Mouse (Mus musculus) cerebellum, adult 2 months (tissue): ENCODE measurements around the gene Coro2a. TPM values are rescaled to one million over a fixed set of nuclear protein-coding genes. Genes with fewer than 3 reads are reported as not detected.

ENCODE experiments used
- DNase-seq, 2 experiments: peaks; one replicate each; pipeline ENCODE4 v3.0.0; 2021
- H3K27ac ChIP-seq: fragments of 200-500 bp; 2 replicates; pipeline ENCODE4 v1.5.1; 2012; ENCODE audit warnings: low read length, control low read depth, inconsistent platforms; ENCODE audit not compliant: insufficient read depth
- H3K27me3 ChIP-seq: fragments of 200-500 bp; 2 replicates; pipeline ENCODE4 v1.6.1; 2012; ENCODE audit warnings: inconsistent platforms, mild to moderate bottlenecking, low read length, moderate library complexity; ENCODE audit not compliant: control insufficient read depth, insufficient read depth
- H3K4me1 ChIP-seq: fragments of 200-500 bp; 2 replicates; pipeline ENCODE4 v1.6.1; 2011; ENCODE audit warnings: low read length; ENCODE audit not compliant: control insufficient read depth, insufficient read depth
- H3K4me3 ChIP-seq: fragments of 200-500 bp; replicated peaks from 2 replicates; pipeline ENCODE3; 2011; ENCODE audit warnings: mild to moderate bottlenecking, low read depth, low read length, control low read depth; ENCODE audit not compliant: insufficient read depth
- CTCF ChIP-seq: fragments of 200-500 bp; IDR thresholded peaks from 2 replicates; pipeline ENCODE4 v1.5.1; 2011; ENCODE audit warnings: low read depth, mild to moderate bottlenecking, control low read depth, low read length, moderate library complexity, borderline replicate concordance; ENCODE audit not compliant: insufficient read depth
- POLR2A ChIP-seq: fragments of 200-500 bp; IDR thresholded peaks from 2 replicates; pipeline ENCODE4 v1.6.1; 2011; ENCODE audit warnings: low read length, control low read depth, borderline replicate concordance; ENCODE audit not compliant: insufficient read depth
- WGBS: fragments of 180-500 bp; shearing (Covaris S2); methylation state at CpG from one replicate; pipeline ENCODE4 v1.1.7; 2018; 5-methylcytosine and 5-hydroxymethylcytosine counted together
- polyA plus RNA-seq: library from polyadenylated mRNA; depleted of rRNA; stranded (reverse); fragments of >200 nt; gene quantifications from 2 replicates; pipeline ENCODE4 v1.2.3, GENCODE M21; 2012

The Coro2a gene
- polyA plus RNA-seq, 1 experiment = 26.6 TPM

DNA sequence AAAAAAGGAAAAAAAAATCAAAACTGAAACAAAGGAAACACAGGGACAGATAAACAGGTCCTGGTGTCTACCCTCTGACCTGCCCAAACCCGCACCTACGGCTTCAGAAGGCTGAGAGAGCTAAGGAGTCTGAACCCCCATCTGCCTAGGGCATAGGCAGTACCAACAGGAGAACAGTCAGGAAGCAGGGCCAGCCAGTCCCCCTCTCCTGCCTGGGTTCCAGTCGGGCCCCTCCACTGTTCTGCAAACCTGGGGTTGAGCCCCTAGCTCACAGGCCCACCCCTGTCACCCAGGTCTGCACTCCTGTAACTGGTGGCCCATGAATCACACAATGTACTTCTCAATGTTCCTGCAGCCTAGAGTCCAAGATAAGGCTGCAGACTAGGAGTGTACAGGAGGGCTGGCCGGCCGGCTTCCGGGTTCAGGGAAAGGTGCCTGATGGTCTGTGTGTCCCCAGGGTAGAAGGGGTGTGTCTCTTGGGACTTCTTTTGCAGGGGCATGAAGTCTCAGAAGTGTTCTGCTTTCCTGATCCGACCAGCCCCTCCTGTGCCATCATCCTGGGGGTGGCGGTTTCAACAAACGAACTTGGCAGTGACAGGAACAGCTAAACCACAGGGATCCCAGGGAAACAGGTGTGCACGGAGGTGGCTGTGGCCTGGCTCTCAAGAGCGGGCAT lies 4.6 kb downstream of the Coro2a start:
- TF ChIP-seq CTCF (no peak), POLR2A (no peak)
- H3K27ac ChIP-seq = no peak overlapping the region
- no peak overlapping the region for H3K4me3 ChIP-seq
- no peaks in the 10 kb centered on the region for H3K27me3 ChIP-seq
- H3K4me1 ChIP-seq = peaks cover 32% of the 10 kb centered on the region
- WGBS = 37% methylated on average over 11 of the region's 11 CpGs
- DNase-seq = peak; percentile 41 to 56

DNA sequence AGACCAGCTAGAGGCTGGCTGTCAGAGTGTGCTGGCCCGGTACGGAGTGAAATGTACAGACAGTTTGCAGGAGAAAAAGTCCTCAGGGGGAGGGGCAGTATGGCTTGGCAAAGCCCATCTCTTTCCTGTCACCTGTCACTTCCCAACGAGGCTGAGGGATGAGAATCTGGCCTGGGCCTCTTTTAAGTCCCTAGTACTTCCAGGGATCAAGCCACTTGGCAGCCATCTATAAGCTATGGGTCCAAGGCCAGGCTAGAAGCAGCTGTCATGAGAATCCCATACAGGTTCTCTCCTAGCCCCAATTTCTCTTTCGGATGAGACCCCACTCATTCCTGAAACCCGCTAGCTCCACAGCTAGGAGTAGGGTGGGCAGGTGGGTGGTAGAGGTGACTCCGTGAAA lies 5.6 kb downstream of the Coro2a start:
- DNase-seq = peak; percentile 67 to 78
- WGBS = 38% methylated on average over 6 of the region's 6 CpGs
- Histone ChIP-seq H3K27ac (no peak overlapping the region), H3K4me3 (no peak overlapping the region), H3K27me3 (no peaks in the 10 kb centered on the region), H3K4me1 (peaks cover 32% of the 10 kb centered on the region)
- TF ChIP-seq CTCF = no peak

DNA sequence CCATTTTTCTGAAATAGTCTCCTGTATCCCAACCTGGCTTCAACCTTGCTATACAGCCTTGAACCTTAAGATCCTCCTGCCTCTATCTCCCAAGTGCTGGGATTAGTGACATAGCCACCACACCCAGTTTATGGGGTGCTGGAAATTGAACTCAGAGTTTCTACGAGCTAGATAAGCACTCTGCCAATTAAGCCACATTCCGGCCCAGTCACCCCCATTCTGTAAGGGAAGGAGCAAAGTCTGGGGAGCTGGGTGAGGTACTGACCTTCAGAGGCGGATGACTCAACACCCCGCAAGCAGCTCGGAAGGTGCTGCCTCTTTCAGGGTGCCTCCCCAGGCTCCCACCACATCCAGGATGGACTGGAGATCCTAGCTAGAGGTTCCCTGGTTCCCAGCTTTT lies 7.9 kb downstream of the Coro2a start:
- Histone ChIP-seq H3K4me1 (peaks cover 38% of the 10 kb centered on the region), H3K27ac (no peak overlapping the region), H3K4me3 (no peak overlapping the region), H3K27me3 (no peaks in the 10 kb centered on the region)
- TF ChIP-seq CTCF (no peak), POLR2A (no peak)
- WGBS = 96% methylated on average over 5 of the region's 5 CpGs
- no peak for DNase-seq

DNA sequence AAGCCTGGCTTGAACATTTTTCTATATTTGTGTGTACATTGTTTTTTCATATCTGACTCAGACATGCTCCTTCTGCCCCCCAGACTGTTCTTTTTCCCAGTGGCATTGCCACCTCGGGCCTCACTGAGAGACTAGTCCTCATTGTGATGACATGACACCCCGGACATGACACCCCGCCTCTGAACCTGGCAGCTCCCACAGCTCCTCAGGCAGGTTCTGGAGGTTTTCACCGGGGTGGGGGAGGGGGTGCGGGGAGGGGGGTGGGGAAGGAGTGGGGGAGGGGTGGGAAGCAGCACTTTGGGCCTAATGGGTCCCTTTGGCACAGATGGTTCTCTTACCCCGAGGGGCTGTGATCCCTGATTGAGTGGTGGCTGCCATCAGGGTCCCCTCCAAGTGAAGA lies 8.5 kb downstream of the Coro2a start:
- Histone ChIP-seq H3K27me3 (no peaks in the 10 kb centered on the region), H3K27ac (no peak overlapping the region), H3K4me1 (peaks cover 33% of the 10 kb centered on the region), H3K4me3 (no peak overlapping the region)
- WGBS = 61% methylated on average over 6 of the region's 6 CpGs
- TF ChIP-seq CTCF (no peak), POLR2A (no peak)
- no peak for DNase-seq

GRCm38 (mm10) chr4:46591833-46592520 lies 10.0 kb downstream of the Coro2a start:
- no peak overlapping the region for H3K4me3 ChIP-seq
- H3K27me3 ChIP-seq = no peaks in the 10 kb centered on the region
- 83% methylated on average over 9 of the region's 9 CpGs for WGBS
- peak in 1 of 2 experiments; percentile 31 for DNase-seq
- no peak overlapping the region for H3K27ac ChIP-seq
- TF ChIP-seq CTCF = no peak
- TF ChIP-seq POLR2A = no peak
- H3K4me1 ChIP-seq = peaks cover 22% of the 10 kb centered on the region

DNA sequence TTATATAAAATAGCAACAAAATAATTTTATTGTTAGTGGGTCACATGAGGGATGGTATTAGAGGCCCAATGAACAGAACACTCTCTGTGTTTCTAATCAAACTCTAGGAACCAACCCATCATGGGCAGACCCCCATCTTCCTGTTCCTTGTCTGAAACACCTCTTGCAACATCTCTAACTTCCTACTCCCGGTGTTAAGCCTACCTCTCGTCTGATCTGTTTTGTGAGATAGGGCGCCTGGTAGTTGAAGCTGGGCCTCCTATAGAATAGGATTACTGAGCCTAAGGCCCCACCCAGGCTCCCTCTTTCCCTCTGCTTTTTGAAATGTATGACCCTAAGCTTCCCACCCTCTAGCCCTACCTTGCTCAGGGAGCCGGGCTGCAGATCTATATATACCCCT lies 11.2 kb downstream of the Coro2a start:
- no peak for TF ChIP-seq CTCF
- no peak for TF ChIP-seq POLR2A
- Histone ChIP-seq H3K4me3 (no peak overlapping the region), H3K27ac (no peak overlapping the region), H3K4me1 (peaks cover 18% of the 10 kb centered on the region), H3K27me3 (no peaks in the 10 kb centered on the region)
- WGBS = 91% methylated on average over 4 of the region's 4 CpGs
- DNase-seq = peak in 1 of 2 experiments; percentile 5

DNA sequence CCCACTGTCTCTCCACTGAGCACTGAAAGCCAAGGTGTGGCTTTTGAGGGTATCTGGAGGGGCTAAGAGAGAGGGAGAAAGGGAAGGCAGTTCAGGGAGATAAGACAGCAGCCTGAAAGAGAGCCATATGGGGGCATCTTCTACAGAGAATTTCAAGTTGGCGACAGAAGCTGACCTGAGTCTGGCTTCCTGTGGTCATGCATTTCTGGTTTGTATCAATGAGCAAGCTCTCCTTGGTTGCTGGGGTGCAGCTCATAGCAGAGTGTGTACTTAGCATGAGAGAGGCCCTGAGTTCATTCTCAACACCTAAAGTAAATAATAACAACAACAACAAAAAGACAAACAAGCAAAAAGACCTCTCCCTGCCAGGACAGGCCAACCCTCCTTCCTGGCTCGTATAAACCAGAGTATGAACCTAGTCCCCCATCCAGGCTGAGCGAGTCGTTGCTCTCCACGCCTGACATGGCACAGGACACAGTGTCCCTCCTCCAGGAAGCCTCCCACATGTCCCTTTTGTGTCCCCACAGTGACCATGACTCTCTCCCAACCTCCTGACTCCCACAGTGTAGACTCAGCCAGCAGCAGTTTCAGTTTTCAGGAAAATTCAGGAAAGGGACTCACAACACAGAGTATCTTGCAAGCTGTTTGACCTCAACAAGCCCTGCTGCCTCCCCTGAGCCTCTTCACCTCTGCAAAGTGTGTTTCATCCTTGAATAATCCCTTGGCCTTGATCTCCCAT lies 11.9 kb downstream of the Coro2a start:
- Histone ChIP-seq H3K27ac (0 out of 2 replicates have a peak overlapping the region, but pooled peaks have one; percentile 17), H3K4me1 (peaks cover 23% of the 10 kb centered on the region), H3K27me3 (no peaks in the 10 kb centered on the region), H3K4me3 (no peak overlapping the region)
- DNase-seq = peak in 1 of 2 experiments; percentile 12
- no peak for TF ChIP-seq POLR2A
- WGBS = 37% methylated on average over 5 of the region's 5 CpGs

DNA sequence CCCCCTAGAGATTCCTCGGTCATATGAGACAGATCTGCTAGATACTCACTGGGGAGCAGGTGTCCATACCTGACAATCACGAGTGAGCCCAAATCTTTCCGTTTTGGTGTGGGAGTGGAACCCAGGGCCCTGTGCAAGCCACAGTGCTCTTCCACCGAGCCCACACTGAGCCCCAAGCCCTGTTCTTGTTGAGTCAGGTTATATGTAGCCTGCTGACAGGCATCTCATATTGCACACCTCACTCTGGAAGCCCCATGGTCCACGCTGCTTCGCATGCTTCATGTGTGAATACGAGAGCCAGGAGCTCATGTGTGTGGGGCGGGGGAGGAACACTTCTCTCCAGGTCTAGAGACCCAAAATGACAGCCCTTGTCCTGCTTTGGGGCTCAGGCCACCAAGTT lies 12.9 kb downstream of the Coro2a start:
- WGBS = 71% methylated on average over 8 of the region's 8 CpGs
- Histone ChIP-seq H3K27ac (0 out of 2 replicates have a peak overlapping the region, but pooled peaks have one; percentile 17), H3K27me3 (no peaks in the 10 kb centered on the region), H3K4me1 (peaks cover 23% of the 10 kb centered on the region), H3K4me3 (no peak overlapping the region)
- TF ChIP-seq POLR2A = no peak
- TF ChIP-seq CTCF = no peak
- DNase-seq = peak in 1 of 2 experiments; percentile 8
